Mouse (Mus musculus): ENCODE results near the gene Taf12. TPM values are rescaled to one million over a fixed set of nuclear protein-coding genes. Genes with fewer than 3 reads are reported as not detected.

Gene Taf12
- polyA plus RNA-seq, 1 experiment from 2014 or later, result 64.6 TPM

DNA sequence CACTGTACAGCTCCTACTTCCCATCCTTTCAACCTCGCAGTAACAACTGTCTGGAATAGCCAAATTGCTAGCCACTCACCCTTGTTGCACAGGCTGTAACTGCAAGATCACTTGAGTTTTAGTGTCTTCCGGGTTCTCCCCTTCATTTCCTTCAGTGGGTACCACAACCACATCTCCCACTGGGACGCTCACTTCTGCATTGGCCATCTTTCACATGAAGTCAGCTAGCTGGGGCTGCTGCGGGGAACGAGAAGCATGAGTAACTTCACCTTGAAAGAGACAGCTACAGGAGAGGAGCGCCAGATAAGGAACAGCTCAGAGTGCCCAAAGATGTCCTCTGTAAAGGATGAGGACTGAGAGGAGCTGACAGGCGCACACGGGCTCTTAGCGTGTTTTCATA, 22.6 kb upstream of the Taf12 start:
- H3K27me3 ChIP-seq (ENCODE audit: control insufficient read depth, insufficient read depth, low read length), result no peaks in the 10 kb centered on the region
- H3K4me3 ChIP-seq (ENCODE audit: low read depth, low read length), result no peak overlapping the region
- H3K9ac ChIP-seq (replicated peaks; ENCODE audit: low read length), result no peak overlapping the region
- DNase-seq (ENCODE audit: low spot score) (no peak), ATAC-seq (replicated peaks; ENCODE audit: insufficient number of reproducible peaks, low FRiP score, low TSS enrichment, low read depth) (no peak)
- no peak overlapping the region for H3K27ac ChIP-seq (replicated peaks; ENCODE audit: low read depth, low read length)
- peaks cover 3% of the 10 kb centered on the region; the same call in 1 of the 2 replicates for H3K36me3 ChIP-seq (replicated peaks; ENCODE audit: control insufficient read depth, insufficient read depth, low read depth, low read length)
- 94% methylated on average over 9 of the region's 9 CpGs for WGBS
- no peaks in the 10 kb centered on the region for H3K9me3 ChIP-seq (replicated peaks; ENCODE audit: control insufficient read depth, low read length)
- no peak overlapping the region for H3K4me2 ChIP-seq (ENCODE audit: low read depth, low read length)
- H3K4me1 ChIP-seq (ENCODE audit: control insufficient read depth, insufficient read depth, low read length), result no peaks in the 10 kb centered on the region

DNA sequence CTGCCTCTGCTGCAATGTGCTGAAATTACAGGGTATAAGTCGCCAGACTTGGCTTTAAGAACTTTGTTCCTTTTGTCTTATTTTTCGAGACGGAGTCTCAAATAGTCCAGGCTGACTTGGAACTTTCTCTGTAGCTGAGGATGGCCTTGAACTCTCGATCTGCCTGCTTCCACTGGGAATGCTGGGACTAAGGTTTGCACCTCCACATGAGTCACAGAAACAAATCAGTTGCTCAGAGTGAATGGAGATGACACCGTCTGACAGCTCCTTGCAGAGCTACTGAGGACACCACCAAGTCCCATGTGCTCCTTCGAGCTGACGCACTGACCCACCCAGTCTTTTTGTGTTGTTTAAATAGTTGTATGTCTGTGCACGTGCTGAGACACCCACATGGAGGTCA, 21.0 kb upstream of the Taf12 start:
- H3K27ac ChIP-seq (replicated peaks; ENCODE audit: low read depth, low read length), result no peak overlapping the region
- H3K4me3 ChIP-seq (ENCODE audit: low read depth, low read length), result no peak overlapping the region
- H3K36me3 ChIP-seq (replicated peaks; ENCODE audit: control insufficient read depth, insufficient read depth, low read depth, low read length), result peaks cover 3% of the 10 kb centered on the region; the same call in 1 of the 2 replicates
- DNase-seq (ENCODE audit: low spot score) (no peak), ATAC-seq (replicated peaks; ENCODE audit: insufficient number of reproducible peaks, low FRiP score, low TSS enrichment, low read depth) (no peak)
- no peaks in the 10 kb centered on the region for H3K27me3 ChIP-seq (ENCODE audit: control insufficient read depth, insufficient read depth, low read length)
- H3K4me2 ChIP-seq (ENCODE audit: low read depth, low read length), result no peak overlapping the region
- H3K9me3 ChIP-seq (replicated peaks; ENCODE audit: control insufficient read depth, low read length), result no peaks in the 10 kb centered on the region
- whole genome bisulfite sequencing, result 92% methylated on average over 8 of the region's 8 CpGs
- no peak overlapping the region for H3K9ac ChIP-seq (replicated peaks; ENCODE audit: low read length)
- H3K4me1 ChIP-seq (ENCODE audit: control insufficient read depth, insufficient read depth, low read length), result no peaks in the 10 kb centered on the region

DNA sequence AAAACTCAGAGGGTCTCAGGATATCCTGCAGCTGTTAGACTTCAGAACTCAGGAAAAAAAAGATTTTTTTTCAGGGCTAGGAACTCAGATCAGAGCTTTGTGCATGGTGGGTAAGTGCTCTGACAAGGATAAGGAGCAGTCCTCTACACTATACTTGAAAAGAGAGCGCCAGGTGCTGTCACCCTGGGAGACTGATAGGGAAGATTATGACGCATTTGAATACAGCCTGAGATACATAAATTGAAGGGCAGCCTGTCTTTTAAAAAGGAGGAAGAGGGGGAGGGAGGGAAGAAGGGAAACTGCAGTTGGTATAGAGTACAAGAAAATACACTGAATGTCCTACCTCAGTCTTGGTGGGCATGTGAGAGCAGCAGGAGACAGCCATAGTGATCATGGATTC, 20.6 kb upstream of the Taf12 start:
- Histone ChIP-seq H3K36me3 (replicated peaks; ENCODE audit: control insufficient read depth, insufficient read depth, low read depth, low read length) (peaks cover 1% of the 10 kb centered on the region; the same call in 1 of the 2 replicates), H3K4me2 (ENCODE audit: low read depth, low read length) (no peak overlapping the region)
- 86% methylated on average over 2 of the region's 2 CpGs for WGBS

DNA sequence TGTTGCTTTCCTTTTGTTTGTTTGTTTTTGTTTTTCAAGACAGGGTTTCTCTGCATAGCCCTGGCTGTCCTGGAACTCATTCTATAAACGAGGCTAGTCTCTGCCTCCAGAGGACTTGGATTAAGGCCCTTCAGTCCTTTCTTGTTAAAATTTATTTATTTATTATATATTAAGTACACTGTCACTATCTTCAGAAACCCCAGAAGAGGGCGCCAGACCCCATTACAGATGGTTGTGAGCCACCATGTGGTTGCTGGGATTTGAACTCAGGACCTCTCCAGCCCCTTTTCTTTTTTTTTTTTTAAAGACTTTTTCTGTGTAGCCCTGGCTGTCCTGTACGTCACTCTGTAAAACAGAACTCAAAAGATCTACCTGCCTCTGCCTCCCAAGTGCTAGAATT, 19.2 kb upstream of the Taf12 start:
- Histone ChIP-seq H3K4me2 (ENCODE audit: low read depth, low read length) (no peak overlapping the region), H3K9ac (replicated peaks; ENCODE audit: low read length) (no peak overlapping the region), H3K27ac (replicated peaks; ENCODE audit: low read depth, low read length) (no peak overlapping the region), H3K4me1 (ENCODE audit: control insufficient read depth, insufficient read depth, low read length) (no peaks in the 10 kb centered on the region), H3K36me3 (replicated peaks; ENCODE audit: control insufficient read depth, insufficient read depth, low read depth, low read length) (no peaks in the 10 kb centered on the region), H3K4me3 (ENCODE audit: low read depth, low read length) (no peak overlapping the region), H3K27me3 (ENCODE audit: control insufficient read depth, insufficient read depth, low read length) (no peaks in the 10 kb centered on the region), H3K9me3 (replicated peaks; ENCODE audit: control insufficient read depth, low read length) (no peaks in the 10 kb centered on the region)
- 82% methylated on average over 3 of the region's 3 CpGs for WGBS
- ATAC-seq (replicated peaks; ENCODE audit: insufficient number of reproducible peaks, low FRiP score, low TSS enrichment, low read depth), result no peak
- DNase-seq (ENCODE audit: low spot score), result no peak

More for the DNA sequence above, 20.6 kb upstream of the Taf12 start:
- no peak overlapping the region for H3K27ac ChIP-seq (replicated peaks; ENCODE audit: low read depth, low read length)
- H3K9ac ChIP-seq (replicated peaks; ENCODE audit: low read length), result no peak overlapping the region
- ATAC-seq (replicated peaks; ENCODE audit: insufficient number of reproducible peaks, low FRiP score, low TSS enrichment, low read depth) (no peak), DNase-seq (ENCODE audit: low spot score) (no peak)
- no peaks in the 10 kb centered on the region for H3K9me3 ChIP-seq (replicated peaks; ENCODE audit: control insufficient read depth, low read length)
- H3K27me3 ChIP-seq (ENCODE audit: control insufficient read depth, insufficient read depth, low read length), result no peaks in the 10 kb centered on the region
- no peak overlapping the region for H3K4me3 ChIP-seq (ENCODE audit: low read depth, low read length)
- no peaks in the 10 kb centered on the region for H3K4me1 ChIP-seq (ENCODE audit: control insufficient read depth, insufficient read depth, low read length)

DNA sequence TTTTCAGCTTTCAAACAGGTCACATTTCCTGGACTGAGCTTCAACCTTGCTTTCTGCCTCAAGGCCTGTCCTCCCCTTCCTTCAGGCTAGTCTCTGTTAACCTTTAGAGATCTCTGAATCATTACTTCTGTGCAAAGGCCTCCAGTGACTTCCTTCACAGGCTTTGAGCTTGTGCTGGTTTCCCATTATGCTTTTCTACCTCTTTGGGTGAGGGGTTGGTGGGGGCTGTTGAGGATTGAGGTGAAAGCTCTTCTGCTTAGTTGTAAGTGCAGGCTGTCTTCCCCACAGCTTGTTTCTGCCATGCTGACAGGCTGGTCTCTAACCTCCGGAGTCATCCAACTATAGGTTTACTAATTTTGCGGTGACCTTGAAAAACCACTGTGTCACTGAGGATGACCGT, 17.8 kb upstream of the Taf12 start:
- H3K9me3 ChIP-seq (replicated peaks; ENCODE audit: control insufficient read depth, low read length), result no peaks in the 10 kb centered on the region
- H3K4me3 ChIP-seq (ENCODE audit: low read depth, low read length), result no peak overlapping the region
- H3K36me3 ChIP-seq (replicated peaks; ENCODE audit: control insufficient read depth, insufficient read depth, low read depth, low read length), result no peaks in the 10 kb centered on the region
- ATAC-seq (replicated peaks; ENCODE audit: insufficient number of reproducible peaks, low FRiP score, low TSS enrichment, low read depth), result no peak
- H3K27ac ChIP-seq (replicated peaks; ENCODE audit: low read depth, low read length), result no peak overlapping the region
- H3K4me2 ChIP-seq (ENCODE audit: low read depth, low read length), result no peak overlapping the region
- DNase-seq (ENCODE audit: low spot score), result no peak
- no peaks in the 10 kb centered on the region for H3K27me3 ChIP-seq (ENCODE audit: control insufficient read depth, insufficient read depth, low read length)
- no peak overlapping the region for H3K9ac ChIP-seq (replicated peaks; ENCODE audit: low read length)
- 97% methylated on average over 3 of the region's 3 CpGs for WGBS
- H3K4me1 ChIP-seq (ENCODE audit: control insufficient read depth, insufficient read depth, low read length), result no peaks in the 10 kb centered on the region

DNA sequence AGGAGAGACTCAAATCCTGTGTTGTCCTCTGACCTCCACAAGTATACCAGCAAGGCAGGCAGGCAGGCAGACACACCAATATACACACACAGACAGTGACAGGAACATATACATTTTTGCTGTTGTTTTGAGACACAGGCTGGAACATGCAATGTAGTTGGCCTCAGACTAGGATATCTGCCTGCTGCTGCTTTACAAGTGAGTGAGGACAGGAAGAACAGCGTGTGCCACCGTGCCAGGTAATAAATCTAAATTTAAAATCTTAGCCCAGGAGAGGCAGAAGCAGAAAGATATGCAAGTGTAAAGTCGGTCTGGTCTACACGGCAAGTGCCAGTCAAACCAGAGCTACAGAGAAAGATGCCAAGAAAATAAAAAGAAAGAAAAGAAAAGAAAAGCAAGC, 14.9 kb upstream of the Taf12 start:
- H3K4me3 ChIP-seq (ENCODE audit: low read depth, low read length), result no peak overlapping the region
- no peaks in the 10 kb centered on the region for H3K9me3 ChIP-seq (replicated peaks; ENCODE audit: control insufficient read depth, low read length)
- H3K27ac ChIP-seq (replicated peaks; ENCODE audit: low read depth, low read length), result no peak overlapping the region
- H3K9ac ChIP-seq (replicated peaks; ENCODE audit: low read length), result no peak overlapping the region
- no peak overlapping the region for H3K4me2 ChIP-seq (ENCODE audit: low read depth, low read length)
- no peak for ATAC-seq (replicated peaks; ENCODE audit: insufficient number of reproducible peaks, low FRiP score, low TSS enrichment, low read depth)
- WGBS, result 91% methylated on average over 4 of the region's 4 CpGs
- H3K36me3 ChIP-seq (replicated peaks; ENCODE audit: control insufficient read depth, insufficient read depth, low read depth, low read length), result no peaks in the 10 kb centered on the region
- no peak for DNase-seq (ENCODE audit: low spot score)
- H3K27me3 ChIP-seq (ENCODE audit: control insufficient read depth, insufficient read depth, low read length), result no peaks in the 10 kb centered on the region
- no peaks in the 10 kb centered on the region for H3K4me1 ChIP-seq (ENCODE audit: control insufficient read depth, insufficient read depth, low read length)

DNA sequence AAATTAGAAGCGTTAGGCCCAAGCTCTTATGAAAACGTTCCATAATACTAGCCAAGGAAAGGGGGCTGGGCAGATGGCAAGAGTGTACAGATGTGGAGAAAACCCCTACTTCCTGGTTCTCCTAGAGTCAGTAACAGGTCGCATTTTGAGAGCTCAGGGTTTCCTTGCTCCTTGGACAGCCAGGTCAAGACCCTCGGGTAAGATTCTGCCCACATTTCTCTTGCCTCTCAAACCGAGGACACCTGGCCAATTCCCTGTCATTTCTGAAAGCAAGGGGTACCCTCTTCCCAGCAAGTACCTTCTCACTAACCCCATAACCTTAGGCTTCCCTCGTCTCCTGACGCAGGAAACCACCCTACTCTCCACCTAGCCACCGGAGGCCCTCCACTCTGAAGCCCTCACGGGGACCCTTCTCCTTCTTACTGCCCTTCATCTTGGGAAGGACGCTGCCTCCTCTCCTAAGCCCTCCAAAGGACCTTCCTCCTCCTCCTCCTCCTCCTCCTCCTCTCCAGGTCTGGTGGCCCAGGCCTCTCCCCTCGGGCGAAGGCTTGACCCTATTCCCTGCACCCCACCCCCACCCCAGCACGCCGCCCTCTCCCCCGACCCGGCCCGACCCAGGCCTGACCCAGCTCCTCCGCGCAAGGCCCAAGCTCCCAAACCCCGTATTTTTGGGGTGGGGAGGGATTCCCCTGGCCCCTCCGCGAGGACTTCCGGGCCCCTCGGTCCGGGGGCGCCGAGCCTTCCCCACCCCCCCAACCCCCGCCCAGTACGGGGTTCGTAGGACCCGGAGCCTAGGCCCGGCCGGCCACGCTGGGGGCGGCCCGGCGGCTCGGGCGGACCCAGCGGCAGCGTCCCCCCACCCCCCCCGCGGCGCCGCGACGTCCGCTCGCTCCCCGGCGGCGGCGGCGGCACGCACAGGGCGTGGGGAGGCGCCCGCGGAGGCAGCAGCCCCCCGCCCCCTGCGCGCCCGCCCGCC, 13.5 kb upstream of the Taf12 start:
- H3K36me3 ChIP-seq (replicated peaks; ENCODE audit: control insufficient read depth, insufficient read depth, low read depth, low read length), result no peaks in the 10 kb centered on the region
- H3K9ac ChIP-seq (replicated peaks; ENCODE audit: low read length), result peak overlapping the region; percentile 97
- DNase-seq (ENCODE audit: low spot score), result peak; percentile 75
- no peaks in the 10 kb centered on the region for H3K27me3 ChIP-seq (ENCODE audit: control insufficient read depth, insufficient read depth, low read length)
- H3K4me1 ChIP-seq (ENCODE audit: control insufficient read depth, insufficient read depth, low read length), result no peaks in the 10 kb centered on the region
- peak overlapping the region; percentile 95 for H3K27ac ChIP-seq (replicated peaks; ENCODE audit: low read depth, low read length)
- H3K9me3 ChIP-seq (replicated peaks; ENCODE audit: control insufficient read depth, low read length), result no peaks in the 10 kb centered on the region
- H3K4me2 ChIP-seq (ENCODE audit: low read depth, low read length), result peak overlapping the region; percentile 77
- H3K4me3 ChIP-seq (ENCODE audit: low read depth, low read length), result peak overlapping the region; percentile 76
- peak; percentile 71 for ATAC-seq (replicated peaks; ENCODE audit: insufficient number of reproducible peaks, low FRiP score, low TSS enrichment, low read depth)
- WGBS, result 4% methylated on average over 19 of the region's 64 CpGs

Measured in embryonic facial prominence, embryonic 11.5 days (tissue).